Mouse (Mus musculus) intestine, postnatal 0 days (tissue): ENCODE measurements around the gene Piezo1. TPM values are rescaled to one million over a fixed set of nuclear protein-coding genes. Genes with fewer than 3 reads are reported as not detected.

Experiments
- ATAC-seq: fragments of 200-750 bp; cut with Nextera tagmentation; 2 replicates; pipeline ENCODE4 v1.8.0; 2017; ENCODE audit warnings: mild to moderate bottlenecking, moderate TSS enrichment, moderate library complexity
- H3K27ac ChIP-seq: fragments of 300-500 bp; sonication (generic); 2 replicates; pipeline ENCODE4 v1.5.1; 2014; ENCODE audit warnings: mild to moderate bottlenecking, low read depth, low read length, moderate library complexity
- H3K27me3 ChIP-seq: fragments of 300-500 bp; sonication (generic); replicated peaks from 2 replicates; pipeline ENCODE4 v1.6.1; 2014; ENCODE audit warnings: low read length, mixed read lengths; ENCODE audit not compliant: control insufficient read depth, insufficient read depth
- H3K36me3 ChIP-seq: fragments of 300-500 bp; sonication (generic); 2 replicates; pipeline ENCODE4 v1.6.1; 2014; ENCODE audit warnings: mild to moderate bottlenecking, moderate library complexity; ENCODE audit not compliant: control insufficient read depth, insufficient read depth
- H3K4me1 ChIP-seq: fragments of 300-500 bp; sonication (generic); replicated peaks from 2 replicates; pipeline ENCODE4 v1.6.1; 2014; ENCODE audit warnings: antibody characterized with exemption, low read length, mixed read lengths; ENCODE audit not compliant: control insufficient read depth, insufficient read depth
- H3K4me2 ChIP-seq: fragments of 300-500 bp; sonication (generic); replicated peaks from 2 replicates; pipeline ENCODE4 v1.6.1; 2014; ENCODE audit warnings: low read depth, mild to moderate bottlenecking, moderate library complexity
- H3K4me3 ChIP-seq: fragments of 300-500 bp; sonication (generic); 2 replicates; pipeline ENCODE4 v1.5.1; 2014; ENCODE audit warnings: low read depth, low read length
- H3K9ac ChIP-seq: fragments of 300-500 bp; sonication (generic); 2 replicates; pipeline ENCODE4 v1.6.1; 2014; ENCODE audit warnings: mild to moderate bottlenecking, low read depth, low read length
- H3K9me3 ChIP-seq: fragments of 300-500 bp; sonication (generic); 2 replicates; pipeline ENCODE4 v1.6.1; 2016; ENCODE audit warnings: mixed run types; ENCODE audit not compliant: control insufficient read depth
- CTCF ChIP-seq: sonication (generic); IDR thresholded peaks from 2 replicates; pipeline ENCODE4 v1.5.1; 2016; ENCODE audit warnings: low read depth, mild to moderate bottlenecking, control low read depth, antibody characterized with exemption, moderate library complexity
- WGBS: fragments of 180-500 bp; shearing (Covaris S2); extraction: QIAGEN DNeasy Blood & Tissue Kit; methylation state at CpG from one replicate; pipeline ENCODE4 v1.1.7; 2014; 5-methylcytosine and 5-hydroxymethylcytosine counted together
- polyA plus RNA-seq: library from polyadenylated mRNA; unstranded; fragments of >200 nt; fragmentation: Nextera tagmentation; extraction: Ambion mirVana; gene quantifications from 2 replicates; pipeline ENCODE4 v1.2.1, GENCODE M21; 2015

The Piezo1 gene
- polyA plus RNA-seq, 1 experiment from 2014 or later, result 4.4 TPM

DNA sequence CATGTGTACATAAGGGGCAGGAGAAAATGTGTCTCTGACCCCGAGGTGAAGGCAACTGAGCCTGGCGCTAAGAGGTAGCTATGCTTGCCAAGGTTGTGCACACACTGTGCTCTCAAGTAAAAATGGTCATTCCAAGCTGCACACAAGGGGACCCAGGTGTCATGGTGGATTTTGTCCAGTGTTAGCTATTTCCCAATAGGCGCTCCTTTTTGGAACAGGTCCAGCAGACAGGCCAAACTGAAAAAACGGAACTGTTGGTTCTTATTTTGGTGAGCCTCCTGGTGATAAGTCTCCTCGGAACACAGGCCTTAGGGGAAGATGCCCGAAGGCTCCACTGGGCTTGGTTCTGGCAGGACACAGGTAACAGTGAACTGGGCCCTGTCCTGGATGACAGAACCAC, 96.7 kb downstream of the Piezo1 start:
- WGBS, result 80% methylated on average over 6 of the region's 6 CpGs
- no peaks in the 10 kb centered on the region for H3K36me3 ChIP-seq
- H3K9me3 ChIP-seq, result no peaks in the 10 kb centered on the region
- no peak overlapping the region for H3K27ac ChIP-seq
- H3K4me3 ChIP-seq, result no peak overlapping the region
- H3K27me3 ChIP-seq, result peaks cover 3% of the 10 kb centered on the region; the same call in 1 of the 2 replicates
- H3K4me2 ChIP-seq, result no peak overlapping the region
- no peak for ATAC-seq
- no peaks in the 10 kb centered on the region for H3K4me1 ChIP-seq
- H3K9ac ChIP-seq, result no peak overlapping the region
- no peak for TF ChIP-seq CTCF

DNA sequence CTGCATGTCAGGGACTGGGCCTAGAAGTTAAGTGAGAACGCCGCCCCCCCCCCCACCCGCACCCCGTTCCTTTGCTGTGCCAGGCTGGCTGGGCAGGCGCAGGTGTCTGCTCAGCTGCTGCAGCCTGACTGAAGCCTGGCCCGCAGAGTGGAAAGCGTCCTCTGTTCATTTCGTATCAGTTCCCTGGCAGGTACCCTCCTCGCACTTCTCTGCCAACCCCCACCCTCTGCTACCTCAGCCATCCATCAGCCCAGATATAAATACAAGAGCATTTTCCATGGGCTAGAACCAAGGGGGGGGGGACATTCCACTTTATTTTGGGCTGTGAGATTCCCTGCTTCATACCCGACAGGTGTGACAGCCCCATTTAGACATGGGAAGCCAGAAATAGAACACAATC, 99.0 kb downstream of the Piezo1 start:
- H3K4me2 ChIP-seq, result no peak overlapping the region
- no peaks in the 10 kb centered on the region for H3K4me1 ChIP-seq
- no peaks in the 10 kb centered on the region for H3K27me3 ChIP-seq
- H3K9me3 ChIP-seq, result no peaks in the 10 kb centered on the region
- H3K9ac ChIP-seq, result no peak overlapping the region
- 81% methylated on average over 10 of the region's 10 CpGs for WGBS
- no peak overlapping the region for H3K4me3 ChIP-seq
- no peak for TF ChIP-seq CTCF
- H3K27ac ChIP-seq, result no peak overlapping the region
- no peak for ATAC-seq
- H3K36me3 ChIP-seq, result no peaks in the 10 kb centered on the region

DNA sequence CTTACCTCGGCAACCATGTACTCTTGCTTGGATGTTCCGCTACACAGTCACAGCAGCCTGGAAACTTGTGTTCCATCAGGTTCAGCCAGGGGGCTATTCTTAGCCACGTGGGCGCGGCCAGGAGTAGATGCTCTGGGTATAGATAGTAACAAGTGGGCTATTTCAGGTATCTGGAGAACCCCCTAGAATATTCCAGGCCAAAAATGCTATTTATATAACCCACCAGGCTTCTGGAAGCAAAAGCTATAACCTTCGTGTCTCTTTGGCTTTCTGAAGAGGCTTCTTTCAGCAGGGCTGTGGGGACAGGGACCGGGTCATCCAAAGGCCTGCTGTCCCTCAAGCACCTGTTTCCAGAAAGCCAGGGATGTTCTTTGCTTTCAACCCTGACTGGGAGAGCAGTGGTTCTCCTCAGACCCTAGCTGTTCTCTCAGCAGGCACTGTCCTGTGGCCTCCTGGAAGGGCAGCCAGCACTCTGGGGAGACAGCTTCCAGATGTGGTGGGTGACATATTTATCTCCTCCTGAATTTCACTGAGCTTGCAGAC, 99.9 kb downstream of the Piezo1 start:
- TF ChIP-seq CTCF, result no peak
- H3K36me3 ChIP-seq, result no peaks in the 10 kb centered on the region

DNA sequence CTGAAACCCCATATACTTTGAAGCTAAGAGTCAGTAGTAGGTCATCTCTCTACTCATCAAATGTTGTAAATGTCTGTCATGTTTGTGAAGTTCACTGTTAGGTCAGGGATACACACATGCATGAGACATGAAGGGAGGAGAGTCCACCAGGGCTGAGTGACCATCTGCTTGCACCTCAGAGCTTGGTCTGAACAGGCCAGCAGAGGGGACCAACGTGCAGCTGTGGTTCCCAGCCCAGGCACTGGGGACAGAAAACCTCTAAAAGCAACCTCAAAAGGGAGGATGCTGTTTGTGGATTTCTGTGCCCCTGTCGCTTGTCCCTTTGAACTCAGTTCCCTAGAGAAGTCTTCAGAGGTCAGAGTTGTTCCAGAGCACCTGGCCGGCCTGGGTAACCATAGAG, 105.9 kb downstream of the Piezo1 start:
- H3K9me3 ChIP-seq, result no peaks in the 10 kb centered on the region
- no peaks in the 10 kb centered on the region for H3K27me3 ChIP-seq
- H3K4me2 ChIP-seq, result peak overlapping the region; percentile 99; the same call in 1 of the 2 replicates
- WGBS, result 60% methylated on average over 3 of the region's 3 CpGs
- 0 out of 2 replicates have a peak, but pooled peaks cover under 1% of the 10 kb centered on the region for H3K36me3 ChIP-seq
- ATAC-seq, result no peak
- no peak overlapping the region for H3K27ac ChIP-seq
- H3K4me3 ChIP-seq, result no peak overlapping the region
- H3K4me1 ChIP-seq, result peaks cover 3% of the 10 kb centered on the region; the same call in 1 of the 2 replicates
- TF ChIP-seq CTCF, result peak; percentile 55
- no peak overlapping the region for H3K9ac ChIP-seq

More for the DNA sequence above, 99.9 kb downstream of the Piezo1 start:
- no peak overlapping the region for H3K4me2 ChIP-seq
- WGBS, result 46% methylated on average over 7 of the region's 7 CpGs
- no peak overlapping the region for H3K4me3 ChIP-seq
- no peak overlapping the region for H3K27ac ChIP-seq
- ATAC-seq, result no peak
- no peaks in the 10 kb centered on the region for H3K27me3 ChIP-seq
- H3K4me1 ChIP-seq, result no peaks in the 10 kb centered on the region
- H3K9me3 ChIP-seq, result no peaks in the 10 kb centered on the region
- H3K9ac ChIP-seq, result no peak overlapping the region

DNA sequence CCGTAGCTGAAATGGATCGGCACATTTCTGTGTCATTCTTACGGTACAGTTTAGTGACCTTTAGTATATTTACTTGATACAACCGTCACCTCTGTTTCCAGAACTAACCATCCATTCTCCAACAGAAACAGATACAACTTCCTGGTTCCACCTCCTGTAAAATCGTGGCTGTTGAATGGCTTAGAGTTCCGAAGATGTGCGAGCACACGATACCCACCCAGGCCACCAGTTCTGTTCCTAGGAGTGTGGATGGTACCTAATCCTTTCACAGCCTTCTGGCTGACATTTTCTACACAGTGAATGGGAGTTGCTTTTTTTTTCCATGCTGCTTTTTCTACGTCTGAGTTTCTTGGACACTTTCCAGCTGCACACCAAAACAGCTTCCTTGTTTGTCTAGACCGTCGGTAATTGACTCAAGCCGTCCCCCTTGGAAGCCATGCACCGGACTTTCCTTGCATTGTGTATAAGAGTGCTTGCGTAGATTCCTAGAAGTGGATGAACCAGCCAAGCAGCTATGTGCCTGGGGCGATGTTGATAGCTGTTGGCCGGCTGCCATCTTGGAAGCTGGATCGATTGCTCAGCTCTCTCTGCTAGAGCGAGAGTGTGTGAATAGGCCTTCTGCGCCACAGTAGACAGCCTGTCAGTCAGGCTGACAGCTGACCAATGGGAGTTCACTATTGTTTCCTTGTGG, 106.9 kb downstream of the Piezo1 start:
- 2% methylated on average over 19 of the region's 19 CpGs for whole genome bisulfite sequencing
- Histone ChIP-seq H3K9me3 (no peaks in the 10 kb centered on the region), H3K4me3 (peak overlapping the region; percentile 58), H3K27ac (peak overlapping the region; percentile 93), H3K27me3 (no peaks in the 10 kb centered on the region), H3K9ac (peak overlapping the region; percentile 64), H3K4me2 (peak overlapping the region; percentile 99), H3K36me3 (peaks cover 10% of the 10 kb centered on the region; the same call in 1 of the 2 replicates), H3K4me1 (peaks cover 3% of the 10 kb centered on the region; the same call in 1 of the 2 replicates)
- no peak for TF ChIP-seq CTCF
- peak; percentile 64 for ATAC-seq

DNA sequence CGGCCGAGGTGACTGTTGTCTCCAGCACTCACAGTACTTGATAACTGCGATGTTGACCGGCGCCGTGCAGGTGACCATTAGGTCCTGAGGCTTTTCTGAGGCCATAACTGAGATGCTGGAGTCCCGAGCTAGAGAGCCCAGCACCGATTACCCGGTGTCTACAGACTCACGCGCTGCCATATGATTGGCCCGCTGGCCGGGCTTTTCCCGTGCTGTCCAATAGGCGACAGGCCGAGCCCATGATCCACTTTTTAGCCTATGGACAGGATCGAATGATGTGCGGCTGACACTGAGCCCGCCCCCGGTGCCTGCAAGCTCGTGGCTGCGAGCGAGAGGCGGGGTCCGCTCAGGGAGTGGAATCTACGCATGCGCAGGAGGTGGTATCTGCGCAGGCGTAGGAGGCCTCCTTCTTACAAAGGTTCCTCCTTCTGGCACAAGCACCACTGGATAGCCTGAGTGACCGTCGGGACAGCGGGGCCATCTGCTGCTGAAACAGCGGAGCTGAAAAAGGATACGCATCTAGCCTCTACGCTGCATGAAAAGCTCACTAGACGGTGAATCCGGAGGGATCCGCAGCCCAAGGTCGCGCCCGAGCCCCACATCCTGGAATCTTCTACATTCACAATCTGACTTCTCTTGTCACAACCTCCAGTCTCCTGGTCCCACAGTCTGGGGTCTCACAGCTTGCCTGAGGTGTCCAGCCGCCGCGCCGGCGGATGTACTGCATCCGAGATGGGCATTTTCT, 107.7 kb downstream of the Piezo1 start, which contains the start of gene Mvd:
Mvd (minus strand) TSS at position 161 of the 745 bp plus-strand sequence.
- no peaks in the 10 kb centered on the region for H3K27me3 ChIP-seq
- peak within 1 kb of the TSS; percentile 58 for H3K4me3 ChIP-seq
- peak within 1 kb of the TSS; percentile 99 for H3K4me2 ChIP-seq
- TF ChIP-seq CTCF, result peak; percentile 69
- WGBS, result under 1% methylated on average over 47 of the region's 47 CpGs
- ATAC-seq, result peak; percentile 97
- peak within 1 kb of the TSS; percentile 93 for H3K27ac ChIP-seq
- H3K4me1 ChIP-seq, result peaks cover 3% of the 10 kb centered on the region; the same call in 1 of the 2 replicates
- H3K9me3 ChIP-seq, result no peaks in the 10 kb centered on the region
- peaks cover 14% of the 10 kb centered on the region for H3K36me3 ChIP-seq
- H3K9ac ChIP-seq, result peak within 1 kb of the TSS; percentile 64
